Mouse (Mus musculus): Measurements from ENCODE around the gene Synpr. TPM values are rescaled to one million over a fixed set of nuclear protein-coding genes. Genes with fewer than 3 reads are reported as not detected.

Gene Synpr
- polyA plus RNA-seq, 1 experiment from 2014 or later, result 6.9 TPM

DNA sequence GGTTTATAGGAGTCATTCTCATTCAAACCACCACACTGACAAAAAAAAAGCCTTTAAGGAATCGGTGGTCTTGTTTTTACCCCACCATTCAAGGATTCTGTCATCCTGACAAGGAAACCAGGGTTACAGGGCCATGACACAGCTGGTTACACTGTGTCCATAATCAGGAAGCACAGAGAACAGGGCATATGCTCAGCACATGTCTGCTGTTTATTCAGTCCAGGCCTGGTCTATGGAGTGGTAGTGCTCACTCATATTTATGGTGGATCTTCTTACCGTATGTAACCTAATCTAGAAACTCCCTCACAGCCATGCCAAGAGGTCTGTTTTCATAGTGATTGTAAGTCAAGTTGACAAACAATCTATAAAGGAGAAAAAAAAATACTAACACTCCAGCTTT, 293.5 kb downstream of the Synpr start:
- Histone ChIP-seq H3K4me2 (replicated peaks; ENCODE audit: low read depth, low read length) (no peak overlapping the region), H3K4me3 (ENCODE audit: low read depth, low read length) (no peak overlapping the region), H3K4me1 (ENCODE audit: control insufficient read depth, insufficient read depth, low read length) (no peaks in the 10 kb centered on the region), H3K27ac (ENCODE audit: low read length) (no peak overlapping the region), H3K9me3 (ENCODE audit: control insufficient read depth, low read depth, low read length) (no peaks in the 10 kb centered on the region), H3K27me3 (ENCODE audit: control insufficient read depth, insufficient read depth, low read length) (no peaks in the 10 kb centered on the region), H3K36me3 (ENCODE audit: control insufficient read depth, insufficient read depth, low read length) (no peaks in the 10 kb centered on the region), H3K9ac (replicated peaks; ENCODE audit: low read depth, low read length) (no peak overlapping the region)
- WGBS, result 82% methylated on average over 2 of the region's 2 CpGs
- ATAC-seq (ENCODE audit: insufficient number of reproducible peaks, insufficient read depth, low FRiP score, low read depth), result no peak

DNA sequence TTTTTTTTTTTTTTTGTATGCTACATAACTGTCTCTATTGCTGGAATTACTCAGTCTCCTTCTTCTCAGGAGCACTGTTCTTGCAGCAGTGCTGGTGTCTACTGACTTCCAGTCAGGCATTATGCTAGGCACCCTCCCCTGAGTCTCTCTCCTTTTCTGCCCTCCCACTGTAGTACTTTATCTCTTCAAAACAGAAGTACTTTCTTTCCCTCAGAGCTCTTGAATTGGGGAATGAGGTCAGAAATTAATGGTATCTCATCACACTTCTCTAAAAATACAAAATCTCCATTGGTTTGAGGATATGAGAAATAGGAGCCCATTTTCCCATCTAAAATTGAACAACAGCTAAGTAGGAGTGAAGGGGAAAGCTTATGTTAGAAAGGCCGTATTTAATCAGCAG, 294.2 kb downstream of the Synpr start:
- Histone ChIP-seq H3K4me2 (replicated peaks; ENCODE audit: low read depth, low read length) (no peak overlapping the region), H3K36me3 (ENCODE audit: control insufficient read depth, insufficient read depth, low read length) (no peaks in the 10 kb centered on the region), H3K4me1 (ENCODE audit: control insufficient read depth, insufficient read depth, low read length) (no peaks in the 10 kb centered on the region), H3K9me3 (ENCODE audit: control insufficient read depth, low read depth, low read length) (no peaks in the 10 kb centered on the region), H3K27ac (ENCODE audit: low read length) (no peak overlapping the region), H3K9ac (replicated peaks; ENCODE audit: low read depth, low read length) (no peak overlapping the region), H3K27me3 (ENCODE audit: control insufficient read depth, insufficient read depth, low read length) (no peaks in the 10 kb centered on the region), H3K4me3 (ENCODE audit: low read depth, low read length) (no peak overlapping the region)
- 78% methylated on average over 1 of the region's 1 CpGs for WGBS
- no peak for ATAC-seq (ENCODE audit: insufficient number of reproducible peaks, insufficient read depth, low FRiP score, low read depth)

- Histone ChIP-seq H3K4me1 (ENCODE audit: control insufficient read depth, insufficient read depth, low read length) (no peaks in the 10 kb centered on the region), H3K27ac (ENCODE audit: low read length) (no peak overlapping the region), H3K36me3 (ENCODE audit: control insufficient read depth, insufficient read depth, low read length) (no peaks in the 10 kb centered on the region), H3K27me3 (ENCODE audit: control insufficient read depth, insufficient read depth, low read length) (no peaks in the 10 kb centered on the region), H3K4me3 (ENCODE audit: low read depth, low read length) (no peak overlapping the region), H3K9ac (replicated peaks; ENCODE audit: low read depth, low read length) (no peak overlapping the region), H3K9me3 (ENCODE audit: control insufficient read depth, low read depth, low read length) (no peaks in the 10 kb centered on the region), H3K4me2 (replicated peaks; ENCODE audit: low read depth, low read length) (no peak overlapping the region)
- ATAC-seq (ENCODE audit: insufficient number of reproducible peaks, insufficient read depth, low FRiP score, low read depth), result no peak
- WGBS, result 67% methylated on average over 2 of the region's 2 CpGs
Measured at GRCm38 (mm10) chr14:13593321-13593940, 308.9 kb downstream of the Synpr start.

DNA sequence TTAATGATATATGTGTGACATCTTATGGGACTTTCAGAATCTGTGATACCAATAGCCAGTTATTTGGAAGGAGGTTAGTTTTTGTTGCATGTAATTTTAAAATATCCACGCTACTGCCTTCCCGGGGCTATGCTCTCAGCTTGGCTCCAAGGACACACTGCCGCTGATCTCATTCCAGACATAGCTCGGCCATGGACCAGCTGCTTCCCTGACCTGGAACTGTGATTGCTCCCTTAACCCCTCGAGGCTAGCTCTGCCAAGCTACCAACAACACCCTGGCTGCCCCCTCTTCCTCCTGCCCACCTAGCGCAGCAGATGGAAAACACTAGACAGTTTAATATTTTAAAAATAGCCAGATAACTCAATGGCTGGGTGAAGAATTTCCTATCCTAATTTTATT, 311.7 kb downstream of the Synpr start:
- Histone ChIP-seq H3K4me2 (replicated peaks; ENCODE audit: low read depth, low read length) (no peak overlapping the region), H3K4me1 (ENCODE audit: control insufficient read depth, insufficient read depth, low read length) (no peaks in the 10 kb centered on the region), H3K4me3 (ENCODE audit: low read depth, low read length) (no peak overlapping the region), H3K27me3 (ENCODE audit: control insufficient read depth, insufficient read depth, low read length) (no peaks in the 10 kb centered on the region), H3K27ac (ENCODE audit: low read length) (no peak overlapping the region), H3K9ac (replicated peaks; ENCODE audit: low read depth, low read length) (no peak overlapping the region), H3K36me3 (ENCODE audit: control insufficient read depth, insufficient read depth, low read length) (no peaks in the 10 kb centered on the region), H3K9me3 (ENCODE audit: control insufficient read depth, low read depth, low read length) (no peaks in the 10 kb centered on the region)
- 71% methylated on average over 6 of the region's 6 CpGs for WGBS
- no peak for ATAC-seq (ENCODE audit: insufficient number of reproducible peaks, insufficient read depth, low FRiP score, low read depth)

- Histone ChIP-seq H3K4me1 (ENCODE audit: control insufficient read depth, insufficient read depth, low read length) (no peaks in the 10 kb centered on the region), H3K9ac (replicated peaks; ENCODE audit: low read depth, low read length) (no peak overlapping the region), H3K4me3 (ENCODE audit: low read depth, low read length) (no peak overlapping the region), H3K36me3 (ENCODE audit: control insufficient read depth, insufficient read depth, low read length) (no peaks in the 10 kb centered on the region), H3K27ac (ENCODE audit: low read length) (no peak overlapping the region), H3K4me2 (replicated peaks; ENCODE audit: low read depth, low read length) (no peak overlapping the region), H3K9me3 (ENCODE audit: control insufficient read depth, low read depth, low read length) (no peaks in the 10 kb centered on the region), H3K27me3 (ENCODE audit: control insufficient read depth, insufficient read depth, low read length) (no peaks in the 10 kb centered on the region)
- no peak for ATAC-seq (ENCODE audit: insufficient number of reproducible peaks, insufficient read depth, low FRiP score, low read depth)
- WGBS, result 51% methylated on average over 2 of the region's 2 CpGs
Measured at GRCm38 (mm10) chr14:13597204-13597603, 312.6 kb downstream of the Synpr start.

GRCm38 (mm10) chr14:13620531-13620930, 336.0 kb downstream of the Synpr start:
- no peaks in the 10 kb centered on the region for H3K9me3 ChIP-seq (ENCODE audit: control insufficient read depth, low read depth, low read length)
- H3K9ac ChIP-seq (replicated peaks; ENCODE audit: low read depth, low read length), result no peak overlapping the region
- H3K4me3 ChIP-seq (ENCODE audit: low read depth, low read length), result no peak overlapping the region
- no peak overlapping the region for H3K27ac ChIP-seq (ENCODE audit: low read length)
- WGBS, result 30% methylated on average over 2 of the region's 2 CpGs
- ATAC-seq (ENCODE audit: insufficient number of reproducible peaks, insufficient read depth, low FRiP score, low read depth), result no peak
- no peaks in the 10 kb centered on the region for H3K4me1 ChIP-seq (ENCODE audit: control insufficient read depth, insufficient read depth, low read length)
- H3K4me2 ChIP-seq (replicated peaks; ENCODE audit: low read depth, low read length), result no peak overlapping the region
- H3K36me3 ChIP-seq (ENCODE audit: control insufficient read depth, insufficient read depth, low read length), result no peaks in the 10 kb centered on the region
- H3K27me3 ChIP-seq (ENCODE audit: control insufficient read depth, insufficient read depth, low read length), result no peaks in the 10 kb centered on the region

- Histone ChIP-seq H3K36me3 (ENCODE audit: control insufficient read depth, insufficient read depth, low read length) (no peaks in the 10 kb centered on the region), H3K9ac (replicated peaks; ENCODE audit: low read depth, low read length) (no peak overlapping the region), H3K4me3 (ENCODE audit: low read depth, low read length) (no peak overlapping the region), H3K4me1 (ENCODE audit: control insufficient read depth, insufficient read depth, low read length) (no peaks in the 10 kb centered on the region), H3K9me3 (ENCODE audit: control insufficient read depth, low read depth, low read length) (no peaks in the 10 kb centered on the region), H3K27ac (ENCODE audit: low read length) (no peak overlapping the region), H3K27me3 (ENCODE audit: control insufficient read depth, insufficient read depth, low read length) (no peaks in the 10 kb centered on the region), H3K4me2 (replicated peaks; ENCODE audit: low read depth, low read length) (no peak overlapping the region)
- ATAC-seq (ENCODE audit: insufficient number of reproducible peaks, insufficient read depth, low FRiP score, low read depth), result no peak
- WGBS, result 86% methylated on average over 1 of the region's 1 CpGs
Measured at GRCm38 (mm10) chr14:13649865-13650264, 365.3 kb downstream of the Synpr start.

DNA sequence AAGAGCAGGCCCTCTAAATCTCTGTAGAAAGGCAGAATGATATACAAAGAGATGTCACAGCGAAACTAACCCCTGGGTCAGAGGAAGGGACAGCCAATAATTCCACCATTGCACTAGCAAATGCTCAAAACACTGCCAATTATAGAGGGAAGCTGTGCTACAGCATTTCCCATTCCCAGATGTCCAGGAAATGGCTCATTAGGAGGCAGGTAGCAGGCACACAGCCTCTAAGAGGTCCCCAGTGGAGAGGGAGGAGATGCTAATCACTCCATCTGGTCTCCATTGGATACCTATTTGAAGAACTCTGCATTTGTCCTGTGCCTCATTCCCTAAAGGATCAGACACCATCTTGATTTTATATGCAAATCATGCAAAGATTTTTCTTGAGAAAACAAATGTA, 366.5 kb downstream of the Synpr start:
- Histone ChIP-seq H3K4me1 (ENCODE audit: control insufficient read depth, insufficient read depth, low read length) (no peaks in the 10 kb centered on the region), H3K4me2 (replicated peaks; ENCODE audit: low read depth, low read length) (no peak overlapping the region), H3K4me3 (ENCODE audit: low read depth, low read length) (no peak overlapping the region), H3K27ac (ENCODE audit: low read length) (no peak overlapping the region), H3K27me3 (ENCODE audit: control insufficient read depth, insufficient read depth, low read length) (no peaks in the 10 kb centered on the region), H3K9ac (replicated peaks; ENCODE audit: low read depth, low read length) (no peak overlapping the region), H3K36me3 (ENCODE audit: control insufficient read depth, insufficient read depth, low read length) (no peaks in the 10 kb centered on the region), H3K9me3 (ENCODE audit: control insufficient read depth, low read depth, low read length) (no peaks in the 10 kb centered on the region)
- 73% methylated on average over 1 of the region's 1 CpGs for WGBS
- ATAC-seq (ENCODE audit: insufficient number of reproducible peaks, insufficient read depth, low FRiP score, low read depth), result no peak
